8 mouse cellular contexts compared by ENCODE assay signal in the genomic region with DNA sequence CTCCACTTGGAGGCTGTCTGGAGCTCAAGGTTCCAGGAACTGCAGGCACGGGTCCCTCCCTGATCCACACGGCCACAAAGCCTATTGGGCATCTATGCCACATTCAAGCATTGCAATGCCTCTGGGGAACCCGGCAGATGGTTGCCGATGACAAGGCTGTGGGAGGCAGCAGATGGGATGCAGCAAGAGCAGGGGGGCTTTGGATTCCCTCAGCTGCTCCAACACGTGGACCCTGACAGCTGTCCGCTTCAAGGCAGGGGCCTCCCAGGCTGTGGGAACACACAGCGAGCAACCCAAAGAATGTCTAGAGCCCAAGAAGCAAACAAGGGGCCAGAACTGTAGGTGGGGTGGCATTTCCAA.
DNase-seq lines count a peak whose midpoint lies in the region; ATAC-seq and TF ChIP-seq lines count a peak whose summit lies in the region.

No protein-coding gene starts in this region.

- no peak for DNase-seq in stomach, postnatal 0 days (ENCODE audit: low spot score)
- peak; percentile 87 to 94 for DNase-seq in layer of hippocampus, adult 18-20 months (ENCODE audit: low spot score in 2 of 2)
- no peak for DNase-seq in heart, adult 9 months (ENCODE audit: low spot score in 2 of 2)
- no peak for DNase-seq in heart, adult 11 months

- no peak overlapping the region for H3K4me3 ChIP-seq in stomach, embryonic 14.5 days (ENCODE audit: low read depth, low read length)
- H3K4me3 ChIP-seq in stomach, postnatal 0 days (ENCODE audit: low read depth, low read length) = no peak overlapping the region
- no peak overlapping the region for H3K4me3 ChIP-seq in midbrain, embryonic 12.5 days

- TF ChIP-seq CTCF in stomach, postnatal 0 days (IDR thresholded peaks at IDR 0.05; ENCODE audit: low read depth) = no peak

- peak; percentile 39; the same call in 1 of the 2 replicates for ATAC-seq in stomach, embryonic 14.5 days (ENCODE audit: insufficient number of reproducible peaks, insufficient read depth, low FRiP score, low read depth)
- no peak for ATAC-seq in stomach, postnatal 0 days (ENCODE audit: low FRiP score, low TSS enrichment)
- peak; percentile 66 for ATAC-seq in midbrain, embryonic 12.5 days (ENCODE audit: low FRiP score, low read depth)
- no peak for ATAC-seq in granulocyte monocyte progenitor cell, adult 5-6 weeks (replicated peaks; ENCODE audit: poor library complexity, severe bottlenecking)
- ATAC-seq in CD4-positive, CD25-positive, alpha-beta regulatory T cell, adult 4 months = no peak

- H3K4me1 ChIP-seq in stomach, embryonic 14.5 days (ENCODE audit: control insufficient read depth, insufficient read depth, low read length) = no peaks in the 10 kb centered on the region
- H3K4me1 ChIP-seq in stomach, postnatal 0 days (replicated peaks; ENCODE audit: control insufficient read depth, insufficient read depth) = no peaks in the 10 kb centered on the region
- H3K4me1 ChIP-seq in midbrain, embryonic 12.5 days = peaks cover 61% of the 10 kb centered on the region

- H3K27me3 ChIP-seq in stomach, embryonic 14.5 days (ENCODE audit: control insufficient read depth, insufficient read depth, low read length) = no peaks in the 10 kb centered on the region
- no peaks in the 10 kb centered on the region for H3K27me3 ChIP-seq in stomach, postnatal 0 days (ENCODE audit: control insufficient read depth, insufficient read depth, low read length)
- H3K27me3 ChIP-seq in midbrain, embryonic 12.5 days = no peaks in the 10 kb centered on the region; the same call in 1 of the 2 replicates

- no peak for TF ChIP-seq EP300 in stomach, postnatal 0 days (optimal IDR thresholded peaks at IDR 0.05)

- no peak overlapping the region for H3K9ac ChIP-seq in stomach, embryonic 14.5 days (replicated peaks; ENCODE audit: low read depth, low read length)
- no peak overlapping the region for H3K9ac ChIP-seq in stomach, postnatal 0 days (ENCODE audit: low read length)
- H3K9ac ChIP-seq in midbrain, embryonic 12.5 days (replicated peaks) = no peak overlapping the region

- no peaks in the 10 kb centered on the region for H3K9me3 ChIP-seq in stomach, embryonic 14.5 days (ENCODE audit: control insufficient read depth, low read depth, low read length)
- H3K9me3 ChIP-seq in stomach, postnatal 0 days (ENCODE audit: control insufficient read depth, low read length) = no peaks in the 10 kb centered on the region
- H3K9me3 ChIP-seq in midbrain, embryonic 12.5 days = no peaks in the 10 kb centered on the region

- H3K27ac ChIP-seq in stomach, embryonic 14.5 days (ENCODE audit: low read length) = no peak overlapping the region
- no peak overlapping the region for H3K27ac ChIP-seq in stomach, postnatal 0 days (replicated peaks)
- peak overlapping the region; percentile 77 for H3K27ac ChIP-seq in midbrain, embryonic 12.5 days (replicated peaks)

- no peak overlapping the region for H3K4me2 ChIP-seq in stomach, embryonic 14.5 days (replicated peaks; ENCODE audit: low read depth, low read length)
- no peak overlapping the region for H3K4me2 ChIP-seq in stomach, postnatal 0 days (replicated peaks; ENCODE audit: low read depth)
- no peak overlapping the region for H3K4me2 ChIP-seq in midbrain, embryonic 12.5 days (replicated peaks)

- H3K36me3 ChIP-seq in stomach, embryonic 14.5 days (ENCODE audit: control insufficient read depth, insufficient read depth, low read length) = no peaks in the 10 kb centered on the region
- H3K36me3 ChIP-seq in stomach, postnatal 0 days (ENCODE audit: control insufficient read depth, insufficient read depth, low read length) = no peaks in the 10 kb centered on the region
- no peaks in the 10 kb centered on the region for H3K36me3 ChIP-seq in midbrain, embryonic 12.5 days

- WGBS in stomach, embryonic 14.5 days = 66% methylated on average over 7 of the region's 7 CpGs
- WGBS in stomach, postnatal 0 days = 58% methylated on average over 7 of the region's 7 CpGs
- WGBS in midbrain, embryonic 12.5 days = 49% methylated on average over 7 of the region's 7 CpGs

Comparison
In these comparisons a context has a peak if more than half of its experiments do, and no peak if none do; other contexts are left out.
1. ATAC-seq: peak in stomach, embryonic 14.5 days (single experiment) and midbrain, embryonic 12.5 days (single experiment); none in stomach, postnatal 0 days (single experiment), granulocyte monocyte progenitor cell, adult 5-6 weeks (single experiment) and CD4-positive, CD25-positive, alpha-beta regulatory T cell, adult 4 months (single experiment).
2. DNase-seq: peak in layer of hippocampus, adult 18-20 months (2 of 2); none in stomach, postnatal 0 days (single experiment), heart, adult 9 months (0 of 2) and heart, adult 11 months (single experiment).